Mouse (Mus musculus): ENCODE data around the gene Apeh.
"Not testable (repeated sequence)": the region's sequence is repeated elsewhere in the genome, so short reads cannot be mapped to it uniquely, and the experiment has no call there.

Gene Apeh

GRCm38 (mm10) chr9:108094184-108094941 lies at the start of gene Apeh:
TSS of gene Apeh (minus strand) at chr9:108094606.
- DNase-seq (ENCODE audit: low read depth, low spot score) = peak; percentile 85

- DNase-seq (ENCODE audit: low read depth, low spot score) = no peak
These were observed 49.1 kb upstream of the Apeh start for GRCm38 (mm10) chr9:108143470-108143869.

- DNase-seq (ENCODE audit: low read depth, low spot score) = no peak
These were observed 47.0 kb upstream of the Apeh start for GRCm38 (mm10) chr9:108141387-108141786.

- DNase-seq (ENCODE audit: low read depth, low spot score) = no peak
These were observed 45.7 kb upstream of the Apeh start for GRCm38 (mm10) chr9:108139963-108140695.

- DNase-seq (ENCODE audit: low read depth, low spot score) = peak; percentile 26
These were observed 45.0 kb upstream of the Apeh start for GRCm38 (mm10) chr9:108139169-108139962.

GRCm38 (mm10) chr9:108138118-108138517 lies 43.7 kb upstream of the Apeh start:
- no peak for DNase-seq (ENCODE audit: low read depth, low spot score)

- no peak for DNase-seq (ENCODE audit: low read depth, low spot score)
These were observed 43.1 kb upstream of the Apeh start for GRCm38 (mm10) chr9:108137523-108137922.

GRCm38 (mm10) chr9:108136930-108137462 lies 42.6 kb upstream of the Apeh start:
- DNase-seq (ENCODE audit: low read depth, low spot score) = no peak

- no peak for DNase-seq (ENCODE audit: low read depth, low spot score)
These were observed 41.8 kb upstream of the Apeh start for GRCm38 (mm10) chr9:108136225-108136624.

- not testable (repeated sequence) for DNase-seq (ENCODE audit: low read depth, low spot score)
These were observed 41.3 kb upstream of the Apeh start for GRCm38 (mm10) chr9:108135679-108136078.

- DNase-seq (ENCODE audit: low read depth, low spot score) = no peak
These were observed 39.1 kb upstream of the Apeh start for GRCm38 (mm10) chr9:108133478-108133877.

- no peak for DNase-seq (ENCODE audit: low read depth, low spot score)
These were observed 38.0 kb upstream of the Apeh start for GRCm38 (mm10) chr9:108132373-108132772.

GRCm38 (mm10) chr9:108131502-108131901 lies 37.1 kb upstream of the Apeh start:
- DNase-seq (ENCODE audit: low read depth, low spot score) = no peak

- DNase-seq (ENCODE audit: low read depth, low spot score) = no peak
These were observed 34.9 kb upstream of the Apeh start for GRCm38 (mm10) chr9:108129042-108129948.

GRCm38 (mm10) chr9:108128248-108128647 lies 33.8 kb upstream of the Apeh start:
- no peak for DNase-seq (ENCODE audit: low read depth, low spot score)

GRCm38 (mm10) chr9:108126436-108127180 lies 32.2 kb upstream of the Apeh start:
- DNase-seq (ENCODE audit: low read depth, low spot score) = no peak

- no peak for DNase-seq (ENCODE audit: low read depth, low spot score)
These were observed 31.3 kb upstream of the Apeh start for GRCm38 (mm10) chr9:108125731-108126130.

GRCm38 (mm10) chr9:108123916-108124315 lies 29.5 kb upstream of the Apeh start:
- no peak for DNase-seq (ENCODE audit: low read depth, low spot score)

- DNase-seq (ENCODE audit: low read depth, low spot score) = no peak
These were observed 27.0 kb upstream of the Apeh start for GRCm38 (mm10) chr9:108121170-108121969.
